Mouse (Mus musculus) erythroblast, embryonic 14.5 days (primary cell): ENCODE results near the gene Plekha4. TPM values are rescaled to one million over a fixed set of nuclear protein-coding genes. Genes with fewer than 3 reads are reported as not detected.

Source experiments
- H3K27me3 ChIP-seq: 2 replicates; pipeline ENCODE4 v1.6.1; 2012; ENCODE audit warnings: inconsistent platforms; ENCODE audit not compliant: control insufficient read depth
- H3K36me3 ChIP-seq: 2 replicates; pipeline ENCODE4 v1.6.1; 2012; ENCODE audit warnings: mild to moderate bottlenecking, inconsistent platforms; ENCODE audit not compliant: control insufficient read depth
- H3K4me1 ChIP-seq: 2 replicates; pipeline ENCODE4 v1.6.1; 2012; ENCODE audit warnings: inconsistent platforms; ENCODE audit not compliant: control insufficient read depth
- H3K4me3 ChIP-seq: replicated peaks from 2 replicates; pipeline ENCODE3; 2012; ENCODE audit warnings: moderate library complexity, mild to moderate bottlenecking, inconsistent platforms
- H3K9me3 ChIP-seq: 2 replicates; pipeline ENCODE4 v1.6.1; 2012; ENCODE audit warnings: low read length, inconsistent platforms, mixed read lengths; ENCODE audit not compliant: control insufficient read depth
- GATA1 ChIP-seq: IDR thresholded peaks from 2 replicates; pipeline ENCODE4 v1.6.1; 2012; ENCODE audit warnings: low read length, inconsistent platforms, mixed read lengths
- TAL1 ChIP-seq: IDR thresholded peaks from 3 replicates; pipeline ENCODE4 v1.6.1; 2012; ENCODE audit warnings: low read length, inconsistent platforms, mixed read lengths
- polyA plus RNA-seq: library from polyadenylated mRNA; stranded (reverse); fragments of >175 nt; gene quantifications from 2 replicates; pipeline ENCODE4 v1.2.3, GENCODE M21; 2012

Plekha4 gene
- polyA plus RNA-seq, 1 experiment: 1.0 TPM

DNA sequence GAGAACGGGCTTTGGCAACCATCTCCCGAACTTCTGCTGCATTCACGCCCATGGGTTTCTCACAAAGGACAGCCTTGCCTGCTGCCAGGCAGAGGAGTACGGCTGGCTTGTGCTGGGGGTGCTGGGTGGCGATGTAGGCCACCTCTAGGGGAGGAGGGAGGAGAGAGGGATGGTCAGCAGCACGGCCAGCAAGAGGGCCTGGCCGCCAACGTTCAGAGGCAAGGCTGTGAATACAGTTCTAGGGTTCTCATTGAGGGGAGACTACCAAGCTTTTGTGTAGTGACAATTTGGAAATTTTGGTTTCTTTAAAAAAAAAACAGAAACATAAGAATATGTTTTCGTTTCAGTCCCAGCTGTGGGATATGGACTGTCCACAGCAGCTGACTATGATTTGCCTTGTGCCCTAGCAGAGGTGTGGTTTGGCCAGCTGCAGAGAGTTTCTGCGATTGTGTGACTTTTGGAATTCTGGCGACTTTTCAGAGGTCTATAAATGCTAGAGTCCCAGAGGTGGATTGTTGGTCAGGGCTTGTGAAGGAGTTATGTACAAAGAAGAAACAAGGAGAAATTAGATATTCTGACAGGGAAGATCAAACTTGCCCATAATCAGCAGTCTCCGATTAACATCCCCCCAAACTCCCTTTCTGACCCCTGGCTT, 39.2 kb upstream of the Plekha4 start, which contains the start of gene Gm45808:
Gm45808 (minus strand) TSS at position 51 of the 655 bp plus-strand sequence.
- no peaks in the 10 kb centered on the region for H3K27me3 ChIP-seq
- H3K36me3 ChIP-seq: peaks cover 4% of the 10 kb centered on the region
- TF ChIP-seq TAL1 (no peak), GATA1 (no peak)
- H3K4me1 ChIP-seq: peaks cover 68% of the 10 kb centered on the region
- no peaks in the 10 kb centered on the region for H3K9me3 ChIP-seq
- no peak within 1 kb of the TSS for H3K4me3 ChIP-seq

DNA sequence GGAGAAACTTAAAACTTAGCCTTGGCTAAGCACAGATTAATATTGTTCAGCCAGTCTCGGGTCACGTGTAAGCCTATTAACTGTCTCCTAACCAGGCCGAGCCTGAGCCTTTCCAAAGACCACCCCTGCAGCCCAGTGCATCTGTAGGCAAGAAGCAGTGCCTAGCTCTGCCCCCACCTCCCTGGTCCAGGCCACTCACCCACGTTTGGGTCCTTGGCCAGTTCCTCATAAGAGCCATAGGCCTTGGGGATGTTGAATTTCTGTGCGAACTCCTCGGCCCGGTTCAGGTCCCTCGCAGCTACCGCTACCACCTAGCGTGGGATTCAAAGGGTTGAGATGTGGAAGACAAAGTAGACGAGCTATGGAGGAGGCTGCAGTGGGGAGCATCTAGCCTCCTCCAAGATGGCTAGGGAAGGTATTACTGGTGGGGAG, 38.3 kb upstream of the Plekha4 start:
- Histone ChIP-seq H3K27me3 (no peaks in the 10 kb centered on the region), H3K4me1 (peaks cover 69% of the 10 kb centered on the region), H3K9me3 (no peaks in the 10 kb centered on the region), H3K4me3 (peak overlapping the region; percentile 69), H3K36me3 (peaks cover 14% of the 10 kb centered on the region)
- TF ChIP-seq GATA1 (no peak), TAL1 (no peak)

DNA sequence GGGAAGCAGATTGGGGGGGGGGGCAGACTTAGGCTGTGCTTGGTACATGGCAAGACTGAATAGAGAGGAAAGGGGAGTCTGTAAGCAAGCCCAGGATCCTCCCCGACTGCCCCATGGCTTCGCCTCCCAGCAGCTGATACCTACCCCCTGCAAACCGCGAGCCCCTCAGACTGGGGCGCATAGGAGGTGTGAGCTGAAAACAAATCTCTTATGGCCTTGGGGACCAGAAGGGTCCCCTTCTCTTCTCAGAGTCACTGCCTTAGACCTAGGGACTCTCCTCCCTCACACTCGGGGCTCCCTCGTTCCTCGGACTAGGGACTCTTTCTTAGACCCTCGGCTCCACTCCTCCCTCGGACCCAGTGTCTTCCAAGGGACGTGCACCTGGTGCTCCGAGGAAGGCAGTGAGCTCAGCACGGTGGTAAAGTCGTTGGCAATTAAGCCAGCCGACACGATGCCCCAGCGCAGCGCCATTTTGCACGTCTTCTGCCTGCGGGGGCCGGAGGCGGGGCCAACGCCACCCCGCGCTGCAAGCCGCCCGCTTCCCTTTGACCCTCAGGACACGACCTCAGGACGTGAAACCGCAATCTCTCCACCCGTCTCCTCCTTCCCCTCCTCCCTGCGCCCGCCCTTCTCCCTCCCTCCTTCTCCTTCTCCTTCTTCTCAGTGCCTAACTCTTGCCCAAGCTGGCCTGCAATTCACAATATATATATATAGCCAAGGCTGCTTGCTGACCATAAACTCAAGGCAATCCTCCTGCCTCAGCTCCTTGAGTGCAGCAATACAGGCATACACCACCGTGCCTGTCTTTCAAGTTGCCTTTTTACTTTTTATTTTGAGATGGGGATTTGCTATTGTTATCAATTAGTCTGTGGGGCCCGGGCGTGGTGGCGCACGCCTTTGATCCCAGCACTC, 37.6 kb upstream of the Plekha4 start, which contains the start of gene Dhdh:
Dhdh (minus strand) TSS at position 513 of the 912 bp plus-strand sequence.
- Histone ChIP-seq H3K9me3 (no peaks in the 10 kb centered on the region), H3K36me3 (peaks cover 20% of the 10 kb centered on the region), H3K4me1 (peaks cover 75% of the 10 kb centered on the region), H3K27me3 (no peaks in the 10 kb centered on the region), H3K4me3 (peak within 1 kb of the TSS; percentile 69)
- no peak for TF ChIP-seq TAL1
- no peak for TF ChIP-seq GATA1

DNA sequence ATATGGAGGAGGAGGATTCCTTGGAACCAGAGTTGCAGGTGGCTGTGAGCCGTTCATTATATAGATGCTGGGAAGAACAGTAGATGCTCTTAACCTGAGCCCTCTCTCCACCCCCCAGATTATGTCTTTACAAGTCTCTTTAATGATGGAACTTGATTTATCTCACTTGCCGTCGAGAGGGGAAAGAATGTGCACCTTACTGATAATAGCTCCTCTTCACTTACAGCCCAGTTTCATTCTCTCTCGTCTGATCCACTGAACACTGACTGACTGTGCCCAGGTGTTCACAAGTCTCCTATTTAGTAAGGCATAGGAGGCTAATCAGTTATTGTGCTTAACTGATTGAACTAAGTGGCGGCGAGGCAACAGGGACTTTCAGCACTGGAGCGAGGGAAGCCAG, 36.6 kb upstream of the Plekha4 start:
- Histone ChIP-seq H3K9me3 (no peaks in the 10 kb centered on the region), H3K4me3 (peak overlapping the region; percentile 4), H3K4me1 (peaks cover 82% of the 10 kb centered on the region), H3K27me3 (no peaks in the 10 kb centered on the region), H3K36me3 (peaks cover 31% of the 10 kb centered on the region)
- TF ChIP-seq TAL1 (peak; percentile 64; the same call in 2 of the 3 replicates), GATA1 (no peak)

DNA sequence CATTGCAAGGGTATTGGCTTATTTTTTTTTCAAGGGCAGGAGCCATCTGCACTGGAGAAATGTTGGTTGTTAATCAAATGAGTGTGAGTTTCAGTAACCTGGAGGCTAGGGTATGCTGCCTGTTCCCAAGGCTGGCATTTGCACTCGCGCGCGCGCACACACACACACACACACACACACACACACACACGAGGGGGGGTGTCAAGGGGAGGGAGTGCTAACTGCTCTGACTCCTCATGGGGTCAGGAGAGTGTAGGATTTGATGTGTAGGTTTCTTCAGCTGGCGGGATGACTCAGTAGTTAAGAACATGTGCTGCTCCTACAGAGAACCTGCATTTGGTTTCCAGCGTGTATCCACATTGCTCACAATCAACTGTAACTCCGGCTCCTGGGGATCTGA, 35.3 kb upstream of the Plekha4 start:
- H3K4me1 ChIP-seq: peaks cover 87% of the 10 kb centered on the region

DNA sequence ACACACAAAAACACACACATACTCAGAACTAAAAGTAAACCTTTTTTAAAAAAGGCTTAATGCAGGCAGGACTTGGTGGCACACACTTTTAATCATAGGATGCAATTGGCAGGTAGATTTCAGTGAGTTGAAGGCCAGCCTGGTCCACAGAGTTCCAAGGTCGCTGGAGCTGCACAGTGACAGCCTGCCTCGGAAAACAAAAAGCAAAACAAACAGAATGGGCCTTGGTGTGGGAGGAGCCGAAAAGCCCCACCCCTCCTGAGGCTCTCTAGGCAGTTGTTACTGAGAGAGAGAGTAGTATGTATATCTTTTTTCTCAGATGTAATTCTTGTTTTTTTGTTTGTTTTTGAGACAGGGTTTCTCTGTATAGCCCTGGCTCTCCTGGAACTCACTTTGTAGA, 34.9 kb upstream of the Plekha4 start:
- TF ChIP-seq TAL1 (no peak), GATA1 (no peak)
- peaks cover 82% of the 10 kb centered on the region for H3K4me1 ChIP-seq
- H3K4me3 ChIP-seq: no peak overlapping the region
- H3K27me3 ChIP-seq: no peaks in the 10 kb centered on the region
- peaks cover 47% of the 10 kb centered on the region for H3K36me3 ChIP-seq
- no peaks in the 10 kb centered on the region for H3K9me3 ChIP-seq

More for the DNA sequence above, 35.3 kb upstream of the Plekha4 start:
- Histone ChIP-seq H3K9me3 (no peaks in the 10 kb centered on the region), H3K4me3 (no peak overlapping the region), H3K36me3 (peaks cover 43% of the 10 kb centered on the region), H3K27me3 (no peaks in the 10 kb centered on the region)
- TF ChIP-seq GATA1 (no peak), TAL1 (no peak)

DNA sequence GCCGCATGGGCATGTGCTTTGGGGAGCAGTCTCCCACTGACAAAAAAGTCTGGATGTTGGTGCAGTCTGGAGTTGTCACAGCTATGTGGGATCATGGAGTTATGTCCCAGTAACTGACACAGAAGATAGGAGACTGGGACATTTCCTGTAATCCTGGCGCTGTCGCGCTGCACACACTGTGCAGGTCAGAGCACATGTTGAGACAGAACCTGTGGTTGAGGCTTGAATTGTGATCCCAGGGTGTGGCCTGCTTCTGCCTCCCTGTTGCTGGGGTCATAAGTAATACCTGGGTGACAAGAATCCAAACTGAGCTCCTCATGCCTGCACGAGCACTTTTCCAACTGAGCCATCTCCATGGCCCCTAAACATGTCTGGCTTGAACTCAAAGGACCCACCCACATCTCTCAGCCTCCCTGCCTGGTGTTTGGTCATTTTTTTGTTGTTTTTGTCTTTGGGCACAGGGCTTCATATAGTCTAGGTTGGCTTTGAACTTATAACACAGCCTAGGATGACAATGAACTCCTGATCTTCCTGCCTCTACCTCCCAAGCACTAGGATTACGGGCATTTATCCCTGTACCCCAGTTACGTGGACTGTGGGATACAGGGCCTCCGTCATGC, 33.8 kb upstream of the Plekha4 start:
- Histone ChIP-seq H3K27me3 (no peaks in the 10 kb centered on the region), H3K4me3 (no peak overlapping the region), H3K36me3 (peaks cover 58% of the 10 kb centered on the region), H3K4me1 (peaks cover 72% of the 10 kb centered on the region), H3K9me3 (no peaks in the 10 kb centered on the region)
- TF ChIP-seq TAL1: no peak
- TF ChIP-seq GATA1: no peak

DNA sequence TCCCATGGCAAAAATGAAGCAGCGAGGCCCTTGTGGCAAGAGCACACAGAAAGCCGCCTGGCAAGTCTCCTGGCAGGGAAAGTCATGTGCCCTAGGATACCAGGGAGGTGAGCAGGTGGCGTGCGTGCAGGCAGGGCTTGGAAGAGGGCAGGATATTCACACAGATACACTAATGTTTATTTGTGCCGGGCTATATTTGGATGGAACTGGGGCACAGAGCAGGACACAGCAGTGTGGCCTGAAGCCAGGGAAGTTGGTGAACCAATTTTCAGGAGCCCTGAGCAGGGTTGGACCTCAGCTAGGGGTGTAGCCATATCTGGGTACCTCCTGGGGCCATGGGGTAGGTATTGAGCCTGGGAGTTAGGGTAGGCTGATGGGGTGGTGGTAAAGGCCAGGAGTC, 33.2 kb upstream of the Plekha4 start:
- no peaks in the 10 kb centered on the region for H3K27me3 ChIP-seq
- no peak overlapping the region for H3K4me3 ChIP-seq
- H3K9me3 ChIP-seq: no peaks in the 10 kb centered on the region
- peaks cover 66% of the 10 kb centered on the region for H3K4me1 ChIP-seq
- peaks cover 64% of the 10 kb centered on the region for H3K36me3 ChIP-seq
- no peak for TF ChIP-seq TAL1
- no peak for TF ChIP-seq GATA1

DNA sequence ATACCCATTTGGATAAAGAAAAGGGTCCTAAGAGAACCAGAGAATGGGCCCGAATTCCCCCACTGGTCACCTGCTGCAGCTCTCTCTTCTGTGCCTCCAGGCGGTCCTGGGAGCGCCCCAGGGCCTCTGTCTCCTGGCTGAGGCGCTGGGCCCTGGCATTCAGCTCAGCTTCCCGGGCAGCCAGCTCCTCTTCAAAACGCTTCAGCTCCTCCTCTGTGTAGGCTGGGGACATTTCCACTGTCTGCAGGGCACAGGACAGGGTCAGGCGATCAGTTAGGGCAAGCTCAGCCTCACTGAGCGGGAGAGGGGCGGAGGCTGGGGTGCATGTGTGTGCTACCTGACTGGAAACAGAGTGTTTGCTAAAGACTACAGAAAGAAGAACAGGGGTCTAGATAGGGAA, 31.6 kb upstream of the Plekha4 start:
- H3K4me3 ChIP-seq: no peak overlapping the region
- no peaks in the 10 kb centered on the region for H3K27me3 ChIP-seq
- no peak for TF ChIP-seq TAL1
- no peak for TF ChIP-seq GATA1
- H3K4me1 ChIP-seq: peaks cover 50% of the 10 kb centered on the region
- H3K9me3 ChIP-seq: no peaks in the 10 kb centered on the region
- peaks cover 80% of the 10 kb centered on the region for H3K36me3 ChIP-seq
